Mouse (Mus musculus) stomach, embryonic 15.5 days (tissue): ENCODE results near the gene Cma1. TPM values are rescaled to one million over a fixed set of nuclear protein-coding genes. Genes with fewer than 3 reads are reported as not detected.
"Not testable (repeated sequence)": the region's sequence is repeated elsewhere in the genome, so short reads cannot be mapped to it uniquely, and the experiment has no call there.

ENCODE experiments used
- ATAC-seq: fragments of 200-750 bp; cut with Nextera tagmentation; 2 replicates; pipeline ENCODE4 v1.8.0; 2017; ENCODE audit warnings: low read depth, moderate number of reproducible peaks, moderate TSS enrichment; ENCODE audit not compliant: insufficient read depth, low FRiP score
- H3K27ac ChIP-seq: fragments of 300-500 bp; sonication (generic); 2 replicates; pipeline ENCODE4 v1.5.1; 2015; ENCODE audit warnings: mild to moderate bottlenecking, inconsistent platforms
- H3K27me3 ChIP-seq: fragments of 300-500 bp; sonication (generic); replicated peaks from 2 replicates; pipeline ENCODE4 v1.6.1; 2015; ENCODE audit warnings: inconsistent platforms
- H3K36me3 ChIP-seq: fragments of 300-500 bp; sonication (generic); 2 replicates; pipeline ENCODE4 v1.6.1; 2015; ENCODE audit warnings: inconsistent platforms
- H3K4me1 ChIP-seq: fragments of 300-500 bp; sonication (generic); 2 replicates; pipeline ENCODE4 v1.6.1; 2015; ENCODE audit warnings: inconsistent platforms
- H3K4me2 ChIP-seq: fragments of 300-500 bp; sonication (generic); 2 replicates; pipeline ENCODE4 v1.6.1; 2015; ENCODE audit warnings: mild to moderate bottlenecking, inconsistent platforms
- H3K4me3 ChIP-seq: fragments of 300-500 bp; sonication (generic); replicated peaks from 2 replicates; pipeline ENCODE4 v1.5.1; 2015; ENCODE audit warnings: inconsistent platforms
- H3K9ac ChIP-seq: fragments of 300-500 bp; sonication (generic); 2 replicates; pipeline ENCODE4 v1.6.1; 2015; ENCODE audit warnings: inconsistent platforms
- H3K9me3 ChIP-seq: fragments of 300-500 bp; sonication (generic); 2 replicates; pipeline ENCODE4 v1.6.1; 2016; ENCODE audit warnings: inconsistent platforms
- WGBS: fragments of 180-500 bp; shearing (Covaris S2); methylation state at CpG from one replicate; pipeline ENCODE4 v1.1.7; 2015; 5-methylcytosine and 5-hydroxymethylcytosine counted together
- polyA plus RNA-seq: library from polyadenylated mRNA; unstranded; fragments of >200 nt; fragmentation: Nextera tagmentation; extraction: Ambion mirVana; gene quantifications from 2 replicates; pipeline ENCODE4 v1.2.1, GENCODE M21; 2015

The Cma1 gene
- polyA plus RNA-seq: 23.0 and 27.4 TPM in 2 replicates

DNA sequence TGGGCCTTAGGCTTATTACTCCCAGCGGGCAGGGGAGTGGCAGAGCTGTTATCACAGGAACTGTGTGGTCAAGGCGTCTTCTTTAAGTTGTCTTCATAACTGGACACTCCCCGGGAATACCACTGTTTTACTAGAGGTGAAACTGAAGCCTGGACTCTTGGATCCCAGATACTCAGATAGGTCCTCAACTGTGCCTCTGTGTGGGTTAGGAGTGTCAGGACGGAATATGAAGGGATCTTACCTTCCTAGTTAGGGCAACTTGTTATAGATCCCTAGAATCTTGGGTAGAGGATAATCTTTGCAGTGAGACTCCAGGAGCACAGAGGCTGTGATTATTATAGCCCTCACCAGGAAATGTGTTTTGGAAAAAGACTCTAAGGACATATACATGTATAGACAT, at the start of gene Cma1:
Gene Cma1 (minus strand): TSS at position 101 of the 400 bp plus-strand sequence.
- Histone ChIP-seq H3K36me3 (no peaks in the 10 kb centered on the region), H3K4me3 (no peak within 1 kb of the TSS), H3K9me3 (no peaks in the 10 kb centered on the region), H3K27ac (no peak within 1 kb of the TSS), H3K27me3 (no peaks in the 10 kb centered on the region), H3K9ac (no peak within 1 kb of the TSS), H3K4me1 (no peaks in the 10 kb centered on the region), H3K4me2 (no peak within 1 kb of the TSS)
- no peak for ATAC-seq
- 74% methylated on average over 4 of the region's 4 CpGs for WGBS

DNA sequence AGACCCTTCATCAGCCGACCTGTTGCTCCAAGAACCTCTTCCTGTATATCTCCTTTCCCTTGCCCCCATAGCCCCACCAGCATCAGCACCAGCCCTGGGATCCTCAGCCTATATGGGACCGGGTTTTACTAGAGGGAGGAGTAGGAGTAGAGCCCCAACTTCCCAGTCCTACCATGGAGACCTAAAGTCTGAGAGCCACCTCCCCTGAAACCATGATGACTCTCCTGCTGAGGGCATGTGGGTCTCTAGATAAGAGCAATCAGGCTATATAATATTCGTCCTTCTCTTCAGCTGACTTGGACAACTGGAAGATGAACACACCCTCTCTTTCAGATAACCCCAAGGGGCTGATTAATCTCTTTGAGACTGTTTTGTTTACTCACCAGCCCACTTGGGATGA, 43.0 kb upstream of the Cma1 start:
- not testable (repeated sequence) for H3K36me3 ChIP-seq, H3K4me1 ChIP-seq, H3K9ac ChIP-seq, H3K27ac ChIP-seq, H3K9me3 ChIP-seq, H3K4me2 ChIP-seq, H3K27me3 ChIP-seq, H3K4me3 ChIP-seq, ATAC-seq
- 78% methylated on average over 2 of the region's 3 CpGs for WGBS

DNA sequence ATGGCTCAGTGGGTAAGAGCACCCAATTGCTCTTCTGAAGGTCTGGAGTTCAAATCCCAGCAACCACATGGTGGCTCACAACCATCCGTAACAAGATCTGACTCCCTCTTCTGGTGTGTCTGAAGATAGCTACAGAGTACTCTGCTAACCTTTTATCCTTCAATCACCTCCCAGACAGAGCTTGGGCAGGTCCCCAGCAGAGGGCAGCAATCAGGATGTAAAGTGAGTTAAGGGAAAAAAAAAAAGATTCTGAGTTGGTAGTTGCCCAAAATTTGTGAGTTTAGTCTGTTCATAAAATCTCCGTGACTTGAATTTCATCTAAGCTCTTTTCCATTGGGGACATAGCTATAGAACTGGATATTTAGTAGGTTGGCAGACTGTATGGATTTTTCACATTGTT, 19.4 kb upstream of the Cma1 start:
- not testable (repeated sequence) for H3K9ac ChIP-seq

DNA sequence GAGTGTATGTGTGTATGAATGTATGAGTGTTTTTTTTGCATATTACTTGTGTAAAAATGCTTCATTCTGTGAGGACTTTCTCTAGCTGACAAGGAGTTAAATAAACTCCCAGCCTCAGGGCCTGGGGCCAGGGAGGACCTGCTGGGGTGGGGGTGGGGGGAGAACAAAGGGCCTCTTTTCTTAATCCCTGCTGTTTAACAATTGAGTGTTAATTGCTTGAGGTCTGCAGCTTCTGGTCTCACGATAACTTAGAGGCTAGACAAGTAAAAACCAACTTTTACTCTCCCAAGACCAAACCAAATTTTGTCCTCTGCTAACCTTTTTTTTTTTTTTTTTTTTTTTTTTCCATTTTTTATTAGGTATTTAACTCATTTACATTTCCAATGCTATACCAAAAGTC, 18.8 kb upstream of the Cma1 start:
- Histone ChIP-seq H3K27ac (no peak overlapping the region), H3K9ac (no peak overlapping the region), H3K36me3 (no peaks in the 10 kb centered on the region), H3K4me3 (no peak overlapping the region), H3K9me3 (no peaks in the 10 kb centered on the region), H3K27me3 (no peaks in the 10 kb centered on the region), H3K4me2 (no peak overlapping the region), H3K4me1 (no peaks in the 10 kb centered on the region)
- WGBS: 6% methylated on average over 1 of the region's 1 CpGs
- no peak for ATAC-seq

More for the DNA sequence above, 19.4 kb upstream of the Cma1 start:
- not testable (repeated sequence) for H3K4me2 ChIP-seq, H3K27me3 ChIP-seq, H3K36me3 ChIP-seq, H3K9me3 ChIP-seq, ATAC-seq, H3K4me1 ChIP-seq, H3K27ac ChIP-seq, H3K4me3 ChIP-seq
- WGBS: 61% methylated on average over 2 of the region's 2 CpGs

DNA sequence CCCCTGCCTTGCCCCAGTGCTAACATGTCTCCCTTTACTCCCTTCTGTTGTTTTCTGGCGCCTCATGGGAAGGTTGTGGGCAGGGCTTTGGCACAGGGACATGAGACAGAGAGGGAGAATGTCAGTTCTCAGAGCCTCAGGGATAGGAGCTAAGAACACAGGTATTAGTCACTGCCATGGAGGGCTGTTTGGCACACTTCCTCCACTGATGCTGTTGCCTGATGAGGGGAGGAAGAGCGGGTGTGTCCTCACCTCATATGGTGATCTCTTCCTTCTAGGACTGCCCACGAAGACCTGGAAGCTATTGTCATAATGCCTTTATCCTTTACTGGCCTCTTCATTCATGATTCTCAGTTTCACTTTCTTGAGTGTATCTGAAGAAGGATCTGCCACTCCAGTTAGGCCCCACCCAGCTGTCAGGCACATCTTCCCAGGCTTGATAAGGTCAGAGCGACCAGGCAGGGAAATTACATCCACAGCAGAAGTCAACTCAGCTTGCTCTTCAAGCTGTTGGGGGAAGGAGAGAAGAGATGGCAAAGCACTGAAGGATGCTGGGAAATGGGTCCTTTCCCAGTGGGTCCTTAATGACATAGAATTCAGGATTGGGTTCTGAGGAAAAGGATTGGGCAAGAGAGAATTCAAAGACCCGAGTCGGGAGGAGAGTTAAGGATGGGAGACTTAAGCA, 6.0 kb upstream of the Cma1 start, which contains the start of gene Cma2:
Gene Cma2 (plus strand): TSS at position 635 of the 685 bp plus-strand sequence.
- Histone ChIP-seq H3K4me2 (no peak within 1 kb of the TSS), H3K27ac (no peak within 1 kb of the TSS), H3K9ac (no peak within 1 kb of the TSS), H3K27me3 (no peaks in the 10 kb centered on the region), H3K9me3 (no peaks in the 10 kb centered on the region), H3K4me3 (no peak within 1 kb of the TSS), H3K36me3 (no peaks in the 10 kb centered on the region), H3K4me1 (no peaks in the 10 kb centered on the region)
- ATAC-seq: no peak
- 79% methylated on average over 6 of the region's 6 CpGs for WGBS

DNA sequence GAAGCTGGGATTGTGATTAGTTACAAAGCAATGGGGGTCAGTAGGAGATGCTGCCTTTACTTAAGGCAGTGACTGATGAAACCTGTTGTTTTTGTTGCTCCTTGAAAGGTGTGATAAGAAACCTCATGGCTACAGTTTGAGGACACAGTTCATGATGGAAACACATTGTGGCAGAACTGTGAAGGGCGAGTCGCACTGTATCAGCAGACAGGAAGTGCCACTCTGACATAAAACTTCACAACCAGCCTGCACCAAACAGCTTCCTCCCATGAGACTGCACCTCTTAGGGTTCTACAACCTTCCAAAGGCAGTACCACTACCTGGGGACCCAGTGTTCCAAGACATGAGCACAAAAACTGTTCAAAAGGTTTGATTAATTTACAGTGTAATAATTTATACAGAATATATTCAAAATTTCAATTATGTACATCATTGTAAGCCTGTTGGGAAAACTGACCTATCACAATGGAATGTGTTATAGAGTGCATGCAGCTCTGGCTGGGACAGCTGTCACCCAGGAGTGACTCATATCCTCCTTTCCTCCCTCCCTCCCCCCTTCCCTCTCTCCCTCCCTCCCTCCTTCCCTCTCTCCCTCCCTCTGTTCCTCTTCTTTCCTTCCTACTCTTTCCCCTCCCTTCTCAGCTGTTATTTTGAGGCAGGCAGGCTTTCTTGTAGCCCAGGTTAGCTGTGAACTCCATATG, 1.9 kb upstream of the Cma1 start:
- Histone ChIP-seq H3K36me3 (no peaks in the 10 kb centered on the region), H3K4me3 (no peak overlapping the region), H3K27me3 (no peaks in the 10 kb centered on the region), H3K27ac (no peak overlapping the region), H3K9me3 (no peaks in the 10 kb centered on the region), H3K4me2 (no peak overlapping the region), H3K9ac (no peak overlapping the region), H3K4me1 (no peaks in the 10 kb centered on the region)
- no peak for ATAC-seq
- WGBS: 64% methylated on average over 2 of the region's 2 CpGs

DNA sequence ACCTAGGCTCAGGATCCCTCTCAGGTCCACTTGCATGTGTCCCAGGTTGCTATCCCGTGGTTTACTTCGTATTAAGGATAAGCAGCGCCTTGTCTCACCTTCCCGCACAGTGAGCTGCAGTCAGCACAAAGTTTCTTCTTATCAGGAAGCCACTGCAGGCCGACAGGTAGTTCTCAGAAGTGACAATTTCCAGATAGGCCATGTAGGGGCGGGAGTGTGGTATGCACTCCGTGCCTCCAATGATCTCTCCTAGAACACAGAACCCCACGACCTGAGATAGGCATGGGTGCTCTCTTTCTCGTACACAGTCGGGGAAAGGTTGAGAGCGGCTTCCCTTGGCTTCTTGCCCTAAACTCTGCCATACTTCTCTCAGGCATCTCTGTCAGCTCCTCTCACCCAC, 874 bp downstream of the Cma1 start:
- no peaks in the 10 kb centered on the region for H3K27me3 ChIP-seq
- H3K9ac ChIP-seq: no peak overlapping the region
- H3K4me1 ChIP-seq: no peaks in the 10 kb centered on the region
- H3K27ac ChIP-seq: no peak overlapping the region
- ATAC-seq: no peak
- H3K9me3 ChIP-seq: no peaks in the 10 kb centered on the region
- WGBS: 74% methylated on average over 11 of the region's 11 CpGs
- H3K36me3 ChIP-seq: no peaks in the 10 kb centered on the region
- H3K4me3 ChIP-seq: no peak overlapping the region
- H3K4me2 ChIP-seq: no peak overlapping the region

DNA sequence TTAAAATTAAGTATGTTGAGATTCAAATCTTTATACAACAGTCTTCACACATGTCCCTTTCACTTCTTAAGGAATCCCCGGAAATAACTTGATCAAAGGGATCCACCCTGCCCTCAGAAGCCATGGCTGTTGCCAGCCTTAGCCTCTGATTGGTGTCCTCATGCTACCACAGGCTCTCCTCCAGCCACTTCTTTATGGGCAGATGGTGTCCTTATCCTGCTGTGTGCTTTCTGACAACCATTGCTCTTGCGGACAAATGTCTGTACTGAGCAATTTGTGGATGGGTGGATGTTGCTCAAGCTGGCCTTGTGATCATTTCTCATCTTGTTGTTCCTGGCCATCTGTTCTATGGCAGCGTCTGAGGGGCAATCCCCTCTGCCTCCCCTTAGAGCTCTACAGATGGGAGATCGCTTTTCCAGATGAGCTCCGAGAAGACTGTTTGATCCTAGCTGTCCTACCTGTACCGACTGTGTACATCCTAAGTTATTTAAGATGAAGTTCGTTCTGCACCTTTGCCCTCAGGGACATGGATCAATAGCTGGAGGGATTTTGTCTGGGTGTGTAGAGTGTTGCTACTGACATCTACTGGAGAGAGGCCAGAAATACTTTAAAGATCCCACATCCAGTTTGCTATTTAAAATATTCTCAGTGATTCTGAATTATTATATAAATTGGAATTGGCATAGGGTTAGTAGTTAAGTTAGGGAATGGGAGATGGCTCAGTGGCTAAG, 4.2 kb downstream of the Cma1 start:
- WGBS: 26% methylated on average over 7 of the region's 7 CpGs
- Histone ChIP-seq H3K27ac (no peak overlapping the region), H3K36me3 (no peaks in the 10 kb centered on the region), H3K27me3 (no peaks in the 10 kb centered on the region), H3K4me2 (no peak overlapping the region), H3K9ac (no peak overlapping the region), H3K9me3 (no peaks in the 10 kb centered on the region), H3K4me1 (no peaks in the 10 kb centered on the region), H3K4me3 (no peak overlapping the region)
- ATAC-seq: no peak

DNA sequence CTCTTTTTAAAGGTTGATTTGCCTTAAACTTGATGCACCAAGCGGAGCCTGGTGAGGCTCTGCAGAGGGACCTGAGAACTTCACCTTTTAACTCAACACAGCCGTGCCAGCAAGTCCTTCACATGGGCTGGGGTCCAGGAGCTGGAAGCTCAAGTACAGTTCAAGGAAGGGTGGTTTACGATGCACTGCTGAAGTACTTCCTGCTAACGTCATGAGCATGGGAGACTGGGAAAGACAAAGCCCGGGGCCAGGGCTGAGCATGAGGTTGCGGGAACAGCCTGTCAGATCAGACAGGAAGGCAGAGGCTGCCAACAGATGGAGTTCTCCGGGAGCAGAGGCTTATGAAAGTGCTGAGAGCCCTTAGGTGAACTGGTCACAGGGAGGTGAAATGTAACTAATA, 10.9 kb downstream of the Cma1 start:
- WGBS: 26% methylated on average over 7 of the region's 7 CpGs
- ATAC-seq: no peak
- no peaks in the 10 kb centered on the region for H3K36me3 ChIP-seq
- no peak overlapping the region for H3K27ac ChIP-seq
- H3K4me1 ChIP-seq: no peaks in the 10 kb centered on the region
- H3K9ac ChIP-seq: no peak overlapping the region
- H3K4me3 ChIP-seq: no peak overlapping the region
- H3K4me2 ChIP-seq: no peak overlapping the region
- H3K27me3 ChIP-seq: no peaks in the 10 kb centered on the region
- H3K9me3 ChIP-seq: no peaks in the 10 kb centered on the region

DNA sequence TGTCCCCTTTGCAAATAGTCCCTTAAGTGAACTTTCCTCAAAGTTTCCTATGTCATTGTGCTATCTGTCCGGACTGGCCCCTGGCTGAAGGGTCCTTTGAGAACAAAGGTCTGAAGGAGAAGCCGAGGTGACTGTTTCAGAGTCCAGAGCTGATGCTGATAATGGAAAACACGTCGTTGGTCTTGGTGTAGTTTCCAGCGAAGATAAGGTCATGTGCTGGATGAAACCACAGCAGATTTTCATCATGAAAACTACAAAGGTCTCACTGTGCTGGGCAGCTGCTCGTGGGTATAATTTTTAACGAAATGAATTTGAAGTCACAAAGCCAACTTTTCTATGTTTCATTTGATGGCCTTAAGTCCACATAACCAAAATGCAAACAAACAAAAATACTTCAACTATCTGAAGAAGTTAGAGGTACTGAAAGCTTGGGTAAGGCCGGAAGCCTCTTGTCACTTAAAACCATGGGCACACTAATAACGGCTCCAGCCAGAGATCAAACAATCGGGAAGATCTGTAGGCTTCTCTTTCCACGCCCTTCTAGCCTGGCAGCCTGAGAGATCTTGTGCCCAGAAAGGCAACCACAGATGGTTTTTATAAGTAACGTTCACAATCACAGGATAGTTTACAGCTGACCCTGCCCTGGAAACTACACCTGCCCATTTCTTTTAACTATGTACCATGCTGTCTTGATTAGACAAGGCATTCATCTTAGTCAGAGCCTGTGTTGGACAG, 15.0 kb downstream of the Cma1 start:
- no peak for ATAC-seq
- Histone ChIP-seq H3K36me3 (no peaks in the 10 kb centered on the region), H3K9ac (no peak overlapping the region), H3K27ac (no peak overlapping the region), H3K9me3 (no peaks in the 10 kb centered on the region), H3K4me1 (no peaks in the 10 kb centered on the region), H3K4me3 (no peak overlapping the region), H3K4me2 (no peak overlapping the region), H3K27me3 (no peaks in the 10 kb centered on the region)
- WGBS: 63% methylated on average over 12 of the region's 12 CpGs

DNA sequence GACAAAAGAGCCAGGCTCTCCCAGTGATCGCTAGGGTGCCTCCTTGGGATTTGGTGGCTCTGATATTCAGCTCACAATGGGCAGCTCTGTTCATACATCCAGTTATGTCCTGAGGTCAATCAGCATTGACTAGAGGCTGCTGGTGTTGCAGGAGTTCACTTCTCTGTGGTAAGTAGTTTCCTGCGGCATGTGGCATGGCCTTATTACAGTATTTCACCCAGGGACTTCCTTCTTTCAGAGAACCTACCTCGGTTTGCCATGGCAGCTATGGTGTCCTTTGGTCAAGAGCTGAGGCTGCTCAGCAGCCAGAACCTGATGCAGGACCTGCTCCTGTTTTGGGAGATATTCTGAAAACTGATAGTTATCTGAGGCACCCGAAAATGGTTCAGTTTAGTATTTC, 17.6 kb downstream of the Cma1 start:
- Histone ChIP-seq H3K4me1 (no peaks in the 10 kb centered on the region), H3K36me3 (no peaks in the 10 kb centered on the region), H3K27me3 (no peaks in the 10 kb centered on the region), H3K4me2 (no peak overlapping the region), H3K4me3 (no peak overlapping the region), H3K9ac (no peak overlapping the region), H3K27ac (no peak overlapping the region), H3K9me3 (no peaks in the 10 kb centered on the region)
- WGBS: 77% methylated on average over 4 of the region's 4 CpGs
- no peak for ATAC-seq
